Mouse (Mus musculus) frontal cortex, postnatal 14 days (tissue): ENCODE data around the gene Tulp2.
"Not testable (repeated sequence)": the region's sequence is repeated elsewhere in the genome, so short reads cannot be mapped to it uniquely, and the experiment has no call there.

Experiments used
- DNase-seq, 2 experiments: peaks; one replicate each; pipeline ENCODE4 v3.0.0; 2022; ENCODE audit warnings: low spot score in 2 of 2

The Tulp2 gene

GRCm38 (mm10) chr7:45459564-45460140 lies 22.0 kb upstream of the Tulp2 start, which contains the start of gene Ftl1:
TSS of gene Ftl1 (minus strand) at chr7:45459884.
- peak; percentile 97 for DNase-seq

GRCm38 (mm10) chr7:45460377-45460776 lies 21.3 kb upstream of the Tulp2 start:
- DNase-seq = no peak

- no peak for DNase-seq
These were observed 20.8 kb upstream of the Tulp2 start for GRCm38 (mm10) chr7:45460860-45461314.

- DNase-seq = no peak
These were observed 20.4 kb upstream of the Tulp2 start for GRCm38 (mm10) chr7:45461326-45461725.

- DNase-seq = no peak
These were observed 19.9 kb upstream of the Tulp2 start for GRCm38 (mm10) chr7:45461781-45462180.

GRCm38 (mm10) chr7:45462325-45462724 lies 19.4 kb upstream of the Tulp2 start:
- no peak for DNase-seq

- DNase-seq = not testable (repeated sequence)
These were observed 18.8 kb upstream of the Tulp2 start for GRCm38 (mm10) chr7:45462868-45463267.

- no peak for DNase-seq
These were observed 17.5 kb upstream of the Tulp2 start for GRCm38 (mm10) chr7:45463987-45464778.

- DNase-seq = no peak
These were observed 16.6 kb upstream of the Tulp2 start for GRCm38 (mm10) chr7:45465112-45465511.

- DNase-seq = no peak
These were observed 16.1 kb upstream of the Tulp2 start for GRCm38 (mm10) chr7:45465549-45465948.

GRCm38 (mm10) chr7:45466283-45467089 lies 15.2 kb upstream of the Tulp2 start, which contains the start of gene Bax:
TSS of gene Bax (minus strand) at chr7:45466898.
- peak; percentile 92 to 95 for DNase-seq

GRCm38 (mm10) chr7:45467090-45467670 lies 14.5 kb upstream of the Tulp2 start:
- DNase-seq = no peak

- DNase-seq = peak in 1 of 2 experiments; percentile 71
These were observed 10.8 kb upstream of the Tulp2 start for GRCm38 (mm10) chr7:45470869-45471268.

- no peak for DNase-seq
These were observed 6.2 kb upstream of the Tulp2 start for GRCm38 (mm10) chr7:45475291-45475969.

- no peak for DNase-seq
These were observed 5.2 kb upstream of the Tulp2 start for GRCm38 (mm10) chr7:45476453-45476852.

GRCm38 (mm10) chr7:45477003-45477402 lies 4.7 kb upstream of the Tulp2 start:
- no peak for DNase-seq

GRCm38 (mm10) chr7:45478774-45479173 lies 2.9 kb upstream of the Tulp2 start:
- DNase-seq = no peak

GRCm38 (mm10) chr7:45480310-45480709 lies 1.4 kb upstream of the Tulp2 start:
- not testable (repeated sequence) for DNase-seq

- DNase-seq = no peak
These were observed 489 bp downstream of the Tulp2 start for GRCm38 (mm10) chr7:45482166-45482565.

- DNase-seq = not testable (repeated sequence)
These were observed 3.3 kb downstream of the Tulp2 start for GRCm38 (mm10) chr7:45484985-45485384.

- DNase-seq = no peak
These were observed 4.5 kb downstream of the Tulp2 start for GRCm38 (mm10) chr7:45486158-45486557.
